Mouse (Mus musculus): ENCODE data around the gene Ube2i. TPM values are rescaled to one million over a fixed set of nuclear protein-coding genes. Genes with fewer than 3 reads are reported as not detected.

The Ube2i gene
- 513 and 543 TPM in 2 replicates for polyA plus RNA-seq (2015; fragmentation: Nextera tagmentation; extraction: Ambion mirVana)

GRCm38 (mm10) chr17:25274571-25275346 is at the start of gene Ube2i:
Gene Ube2i, minus strand, starts transcription at chr17:25274622.
- peak within 1 kb of the TSS; percentile 98 for H3K4me3 ChIP-seq (replicated peaks)
- no peaks in the 10 kb centered on the region for H3K36me3 ChIP-seq
- peak within 1 kb of the TSS; percentile 85 for H3K4me2 ChIP-seq (replicated peaks)
- no peak for ATAC-seq (ENCODE audit: insufficient number of reproducible peaks, low FRiP score, low TSS enrichment, low read depth)
- WGBS: 77% methylated on average over 9 of the region's 9 CpGs
- H3K27ac ChIP-seq (replicated peaks): peak within 1 kb of the TSS; percentile 99
- H3K9me3 ChIP-seq (replicated peaks): no peaks in the 10 kb centered on the region
- H3K9ac ChIP-seq: peak within 1 kb of the TSS; percentile 100
- no peaks in the 10 kb centered on the region for H3K27me3 ChIP-seq
- peaks cover 31% of the 10 kb centered on the region for H3K4me1 ChIP-seq

DNA sequence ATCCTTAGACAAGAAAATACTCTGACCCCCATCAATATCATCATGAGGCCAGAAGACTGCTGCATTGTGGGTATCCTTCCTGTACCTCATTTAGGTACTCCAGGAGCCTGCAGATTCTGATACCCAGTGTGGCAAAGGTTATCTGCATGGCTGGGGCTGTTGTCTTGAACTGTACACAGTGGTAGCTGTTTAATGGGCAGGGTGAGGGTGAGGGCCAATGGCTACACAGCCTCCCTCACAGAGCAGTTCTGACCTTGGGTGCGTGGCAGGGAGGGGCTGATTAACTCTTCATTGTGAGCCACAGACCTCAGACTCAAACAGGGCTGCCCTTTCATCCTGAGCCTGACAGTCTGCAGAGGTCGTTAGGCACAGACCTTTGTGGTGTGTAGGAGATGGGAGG is 48.5 kb upstream of the Ube2i start:
- no peak overlapping the region for H3K9ac ChIP-seq
- H3K4me2 ChIP-seq (replicated peaks): no peak overlapping the region
- H3K27ac ChIP-seq (replicated peaks): no peak overlapping the region
- WGBS: 14% methylated on average over 2 of the region's 2 CpGs
- H3K36me3 ChIP-seq: no peaks in the 10 kb centered on the region
- no peaks in the 10 kb centered on the region for H3K27me3 ChIP-seq
- no peak for ATAC-seq (ENCODE audit: insufficient number of reproducible peaks, low FRiP score, low TSS enrichment, low read depth)
- no peak overlapping the region for H3K4me3 ChIP-seq (replicated peaks)
- H3K4me1 ChIP-seq: no peaks in the 10 kb centered on the region
- H3K9me3 ChIP-seq (replicated peaks): no peaks in the 10 kb centered on the region

DNA sequence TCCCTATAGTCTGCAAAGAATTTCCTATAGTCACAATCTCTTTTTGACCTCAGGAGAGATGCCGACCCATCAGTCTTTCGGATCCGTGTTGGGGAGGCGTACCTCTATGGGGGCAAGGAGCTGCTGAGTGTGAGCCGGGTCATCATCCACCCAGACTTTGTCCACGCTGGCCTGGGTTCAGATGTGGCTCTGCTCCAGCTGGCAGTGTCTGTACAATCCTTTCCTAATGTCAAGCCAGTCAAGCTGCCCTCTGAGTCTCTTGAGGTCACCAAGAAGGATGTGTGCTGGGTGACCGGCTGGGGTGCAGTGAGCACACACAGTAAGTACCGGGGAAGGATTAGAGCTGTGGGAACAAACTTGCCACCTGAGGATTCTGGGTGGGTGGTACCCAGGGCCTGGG is 46.4 kb upstream of the Ube2i start:
- no peaks in the 10 kb centered on the region for H3K36me3 ChIP-seq

DNA sequence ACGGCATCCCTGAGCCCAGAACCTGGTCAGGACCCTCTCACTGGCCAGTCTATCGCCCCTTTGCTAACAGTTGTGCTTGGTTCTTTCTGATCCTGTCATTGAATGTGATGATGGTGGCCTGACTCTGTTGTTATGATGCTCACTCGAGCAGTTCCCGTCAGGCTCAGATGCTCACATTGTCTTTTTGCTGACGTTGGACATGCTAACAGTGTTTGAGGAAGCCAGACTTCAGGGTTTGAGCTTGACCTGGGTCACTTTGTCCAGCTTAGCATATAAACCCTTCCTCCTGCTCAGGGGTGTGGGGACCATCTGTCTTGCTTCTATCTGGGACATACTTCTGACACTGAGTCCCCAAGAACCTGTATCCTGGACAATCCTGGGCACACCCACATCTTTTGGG is 43.9 kb upstream of the Ube2i start, which contains the start of gene Prss29:
Prss29 (plus strand) TSS at position 301 of the 400 bp plus-strand sequence.
- Histone ChIP-seq H3K9ac (no peak within 1 kb of the TSS), H3K36me3 (no peaks in the 10 kb centered on the region), H3K4me1 (no peaks in the 10 kb centered on the region), H3K27me3 (no peaks in the 10 kb centered on the region), H3K4me3 (replicated peaks) (no peak within 1 kb of the TSS), H3K9me3 (replicated peaks) (no peaks in the 10 kb centered on the region), H3K4me2 (replicated peaks) (no peak within 1 kb of the TSS), H3K27ac (replicated peaks) (no peak within 1 kb of the TSS)
- ATAC-seq (ENCODE audit: insufficient number of reproducible peaks, low FRiP score, low TSS enrichment, low read depth): no peak
- 81% methylated on average over 5 of the region's 5 CpGs for WGBS

More for the DNA sequence above, 46.4 kb upstream of the Ube2i start:
- no peaks in the 10 kb centered on the region for H3K9me3 ChIP-seq (replicated peaks)
- WGBS: 87% methylated on average over 8 of the region's 8 CpGs
- no peaks in the 10 kb centered on the region for H3K27me3 ChIP-seq
- H3K9ac ChIP-seq: no peak overlapping the region
- H3K4me1 ChIP-seq: no peaks in the 10 kb centered on the region
- H3K27ac ChIP-seq (replicated peaks): no peak overlapping the region
- no peak for ATAC-seq (ENCODE audit: insufficient number of reproducible peaks, low FRiP score, low TSS enrichment, low read depth)
- H3K4me3 ChIP-seq (replicated peaks): no peak overlapping the region
- H3K4me2 ChIP-seq (replicated peaks): no peak overlapping the region

DNA sequence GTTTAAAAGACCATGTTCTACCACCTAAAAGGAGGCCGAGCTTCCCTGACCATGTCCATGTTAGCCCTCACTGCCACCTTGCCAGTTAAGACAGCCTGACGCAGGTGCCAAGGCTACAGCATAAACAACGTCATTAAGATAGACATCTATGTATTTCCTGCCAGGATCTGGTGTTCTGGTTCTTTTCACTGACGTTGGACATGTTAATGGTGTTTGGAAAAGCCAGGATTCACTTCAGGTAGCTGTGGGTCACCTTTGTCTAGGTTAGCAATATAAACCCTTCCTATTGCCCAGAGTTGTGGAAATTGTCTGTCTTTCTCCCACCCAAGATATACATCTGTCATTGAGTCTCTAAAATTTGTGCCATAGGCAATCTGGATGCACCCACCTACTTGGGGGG is 33.9 kb upstream of the Ube2i start, which contains the start of gene Prss28:
Prss28 (plus strand) TSS at position 301 of the 400 bp plus-strand sequence.
- Histone ChIP-seq H3K4me3 (replicated peaks) (no peak within 1 kb of the TSS), H3K27ac (replicated peaks) (no peak within 1 kb of the TSS), H3K36me3 (no peaks in the 10 kb centered on the region), H3K27me3 (no peaks in the 10 kb centered on the region), H3K9me3 (replicated peaks) (no peaks in the 10 kb centered on the region), H3K4me2 (replicated peaks) (no peak within 1 kb of the TSS), H3K9ac (no peak within 1 kb of the TSS), H3K4me1 (no peaks in the 10 kb centered on the region)
- ATAC-seq (ENCODE audit: insufficient number of reproducible peaks, low FRiP score, low TSS enrichment, low read depth): no peak
- 72% methylated on average over 4 of the region's 4 CpGs for WGBS

- no peak for ATAC-seq (ENCODE audit: insufficient number of reproducible peaks, low FRiP score, low TSS enrichment, low read depth)
- Histone ChIP-seq H3K4me3 (replicated peaks) (no peak within 1 kb of the TSS), H3K9me3 (replicated peaks) (no peaks in the 10 kb centered on the region), H3K4me1 (no peaks in the 10 kb centered on the region), H3K9ac (no peak within 1 kb of the TSS), H3K36me3 (no peaks in the 10 kb centered on the region), H3K27me3 (no peaks in the 10 kb centered on the region), H3K4me2 (replicated peaks) (no peak within 1 kb of the TSS), H3K27ac (replicated peaks) (no peak within 1 kb of the TSS)
- WGBS: 67% methylated on average over 5 of the region's 5 CpGs
These were observed 23.7 kb upstream of the Ube2i start, which contains the start of gene Prss34 for GRCm38 (mm10) chr17:25298094-25298493. Gene Prss34, plus strand, starts transcription at chr17:25298394.

DNA sequence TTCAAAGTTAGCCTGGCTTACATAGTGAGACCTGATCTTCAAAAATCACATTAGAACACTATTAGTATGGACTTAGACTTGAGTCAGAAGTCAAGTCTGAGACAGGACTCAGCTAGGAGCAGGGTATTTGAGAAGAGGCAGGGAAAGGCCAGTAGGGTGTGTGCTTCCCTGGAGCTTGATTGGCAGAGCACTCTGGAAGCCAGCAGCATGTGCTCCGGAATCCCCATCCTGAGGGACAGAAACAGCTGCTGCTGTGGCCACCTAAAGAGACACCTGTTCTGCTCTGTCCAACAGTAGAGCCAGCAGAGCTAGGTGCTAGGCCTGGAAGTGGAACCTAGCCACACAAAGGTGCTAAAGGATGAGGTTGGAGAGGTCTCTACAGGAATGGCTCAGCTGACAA is 19.7 kb upstream of the Ube2i start:
- 0 out of 2 replicates have a peak, but pooled peaks cover 2% of the 10 kb centered on the region for H3K27me3 ChIP-seq
- no peak for ATAC-seq (ENCODE audit: insufficient number of reproducible peaks, low FRiP score, low TSS enrichment, low read depth)
- H3K27ac ChIP-seq (replicated peaks): no peak overlapping the region
- no peaks in the 10 kb centered on the region for H3K36me3 ChIP-seq
- no peaks in the 10 kb centered on the region for H3K9me3 ChIP-seq (replicated peaks)
- H3K9ac ChIP-seq: no peak overlapping the region
- H3K4me1 ChIP-seq: no peaks in the 10 kb centered on the region
- 44% methylated on average over 1 of the region's 1 CpGs for WGBS
- H3K4me2 ChIP-seq (replicated peaks): no peak overlapping the region
- H3K4me3 ChIP-seq (replicated peaks): no peak overlapping the region

DNA sequence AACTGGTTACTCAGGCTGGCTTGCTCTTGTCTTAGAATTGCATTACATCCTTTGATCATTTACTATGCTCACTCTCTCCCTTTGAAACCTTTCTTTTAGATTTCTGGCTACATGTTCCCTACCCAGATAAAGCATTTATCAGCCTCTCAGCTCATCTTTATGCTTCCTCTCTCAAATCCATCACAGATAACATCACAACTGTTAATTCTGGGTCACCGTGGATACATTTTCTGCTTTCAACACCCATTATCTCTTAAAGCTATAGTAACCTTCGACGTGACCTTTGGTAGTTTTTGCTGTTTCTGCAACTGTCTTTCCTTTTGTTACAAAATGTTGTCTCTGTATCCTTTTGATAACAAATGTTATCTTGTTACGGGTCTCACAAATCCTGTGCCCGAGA is 19.1 kb upstream of the Ube2i start:
- Histone ChIP-seq H3K4me1 (no peaks in the 10 kb centered on the region), H3K27ac (replicated peaks) (no peak overlapping the region)
- 70% methylated on average over 5 of the region's 5 CpGs for WGBS

GRCm38 (mm10) chr17:25290411-25290810 is 16.0 kb upstream of the Ube2i start:
- Histone ChIP-seq H3K4me3 (replicated peaks) (no peak overlapping the region), H3K27me3 (0 out of 2 replicates have a peak, but pooled peaks cover 2% of the 10 kb centered on the region), H3K9ac (no peak overlapping the region), H3K9me3 (replicated peaks) (no peaks in the 10 kb centered on the region), H3K36me3 (no peaks in the 10 kb centered on the region), H3K4me2 (replicated peaks) (no peak overlapping the region), H3K27ac (replicated peaks) (no peak overlapping the region), H3K4me1 (no peaks in the 10 kb centered on the region)
- no peak for ATAC-seq (ENCODE audit: insufficient number of reproducible peaks, low FRiP score, low TSS enrichment, low read depth)
- WGBS: 24% methylated on average over 4 of the region's 4 CpGs

More for the DNA sequence above, 19.1 kb upstream of the Ube2i start:
- ATAC-seq (ENCODE audit: insufficient number of reproducible peaks, low FRiP score, low TSS enrichment, low read depth): no peak
- H3K4me3 ChIP-seq (replicated peaks): no peak overlapping the region
- no peak overlapping the region for H3K4me2 ChIP-seq (replicated peaks)
- no peaks in the 10 kb centered on the region for H3K36me3 ChIP-seq
- no peak overlapping the region for H3K9ac ChIP-seq
- H3K9me3 ChIP-seq (replicated peaks): no peaks in the 10 kb centered on the region
- 0 out of 2 replicates have a peak, but pooled peaks cover 2% of the 10 kb centered on the region for H3K27me3 ChIP-seq

GRCm38 (mm10) chr17:25288842-25289241 is 14.4 kb upstream of the Ube2i start:
- Histone ChIP-seq H3K4me3 (replicated peaks) (no peak overlapping the region), H3K27ac (replicated peaks) (no peak overlapping the region), H3K36me3 (no peaks in the 10 kb centered on the region), H3K9me3 (replicated peaks) (no peaks in the 10 kb centered on the region), H3K4me2 (replicated peaks) (no peak overlapping the region), H3K27me3 (0 out of 2 replicates have a peak, but pooled peaks cover 2% of the 10 kb centered on the region), H3K9ac (no peak overlapping the region), H3K4me1 (no peaks in the 10 kb centered on the region)
- 17% methylated on average over 4 of the region's 4 CpGs for WGBS
- no peak for ATAC-seq (ENCODE audit: insufficient number of reproducible peaks, low FRiP score, low TSS enrichment, low read depth)

- ATAC-seq (ENCODE audit: insufficient number of reproducible peaks, low FRiP score, low TSS enrichment, low read depth): no peak
- 25% methylated on average over 3 of the region's 3 CpGs for WGBS
These were observed 10.6 kb upstream of the Ube2i start for GRCm38 (mm10) chr17:25285033-25285432.

More at GRCm38 (mm10) chr17:25285033-25285432, 10.6 kb upstream of the Ube2i start:
- no peaks in the 10 kb centered on the region for H3K9me3 ChIP-seq (replicated peaks)
- H3K27ac ChIP-seq (replicated peaks): no peak overlapping the region
- H3K9ac ChIP-seq: no peak overlapping the region
- H3K4me3 ChIP-seq (replicated peaks): no peak overlapping the region
- H3K27me3 ChIP-seq: no peaks in the 10 kb centered on the region
- H3K4me2 ChIP-seq (replicated peaks): no peak overlapping the region
- H3K4me1 ChIP-seq: no peaks in the 10 kb centered on the region
- H3K36me3 ChIP-seq: no peaks in the 10 kb centered on the region

All from embryonic facial prominence, embryonic 15.5 days (tissue).